Mouse (Mus musculus) olfactory bulb, adult 2 months (tissue): ENCODE data around the gene Rasgrp4.

ENCODE experiments used
- CTCF ChIP-seq: fragments of 200-500 bp; IDR thresholded peaks from 2 replicates; pipeline ENCODE4 v1.5.1; 2012; ENCODE audit warnings: low read depth, mild to moderate bottlenecking, low read length, moderate library complexity; ENCODE audit not compliant: insufficient read depth
- POLR2A ChIP-seq: fragments of 200-500 bp; IDR thresholded peaks from 2 replicates; pipeline ENCODE4 v1.6.1; 2012; ENCODE audit warnings: mild to moderate bottlenecking, low read depth, low read length, moderate library complexity; ENCODE audit not compliant: insufficient read depth

- TF ChIP-seq CTCF, result no peak
- no peak for TF ChIP-seq POLR2A
Observed at GRCm38 (mm10) chr7:29170755-29171561, 36.3 kb downstream of the Rasgrp4 start.
